Mouse (Mus musculus) neural tube, embryonic 14.5 days (tissue): ENCODE data around the gene Ptprj. TPM values are rescaled to one million over a fixed set of nuclear protein-coding genes. Genes with fewer than 3 reads are reported as not detected.

Source experiments
- ATAC-seq: fragments of 200-750 bp; cut with Nextera tagmentation; 2 replicates; pipeline ENCODE4 v1.8.0; 2017; ENCODE audit warnings: low read depth, mild to moderate bottlenecking, moderate TSS enrichment, moderate library complexity
- H3K27ac ChIP-seq: fragments of 300-500 bp; sonication (generic); 2 replicates; pipeline ENCODE4 v1.5.1; 2014; ENCODE audit warnings: low read depth, mild to moderate bottlenecking, control low read depth, low read length, moderate library complexity, mixed read lengths
- H3K27me3 ChIP-seq: fragments of 300-500 bp; sonication (generic); 2 replicates; pipeline ENCODE4 v1.6.1; 2014; ENCODE audit warnings: low read length; ENCODE audit not compliant: control insufficient read depth, insufficient read depth
- H3K36me3 ChIP-seq: fragments of 300-500 bp; sonication (generic); 2 replicates; pipeline ENCODE4 v1.6.1; 2014; ENCODE audit warnings: low read length, mixed read lengths; ENCODE audit not compliant: control insufficient read depth, insufficient read depth
- H3K4me1 ChIP-seq: fragments of 300-500 bp; sonication (generic); 2 replicates; pipeline ENCODE4 v1.6.1; 2014; ENCODE audit warnings: low read length; ENCODE audit not compliant: control insufficient read depth, insufficient read depth
- H3K4me2 ChIP-seq: fragments of 300-500 bp; sonication (generic); 2 replicates; pipeline ENCODE4 v1.6.1; 2014; ENCODE audit warnings: mild to moderate bottlenecking, low read depth, low read length, control low read depth
- H3K4me3 ChIP-seq: fragments of 300-500 bp; sonication (generic); 2 replicates; pipeline ENCODE4 v1.5.1; 2014; ENCODE audit warnings: low read depth, low read length, control low read depth, mixed read lengths
- H3K9ac ChIP-seq: fragments of 300-500 bp; sonication (generic); replicated peaks from 2 replicates; pipeline ENCODE4 v1.6.1; 2014; ENCODE audit warnings: low read depth, mild to moderate bottlenecking, control low read depth, low read length, mixed read lengths
- H3K9me3 ChIP-seq: fragments of 300-500 bp; sonication (generic); 2 replicates; pipeline ENCODE4 v1.6.1; 2016; ENCODE audit warnings: low read length; ENCODE audit not compliant: control insufficient read depth
- WGBS: fragments of 180-500 bp; shearing (Covaris S2); extraction: QIAGEN DNeasy Blood & Tissue Kit; methylation state at CpG from one replicate; pipeline ENCODE4 v1.1.7; 2014; 5-methylcytosine and 5-hydroxymethylcytosine counted together
- polyA plus RNA-seq: library from polyadenylated mRNA; unstranded; fragments of >200 nt; fragmentation: Nextera tagmentation; extraction: Ambion mirVana; gene quantifications from 2 replicates; pipeline ENCODE4 v1.2.1, GENCODE M21; 2014

Ptprj gene
- polyA plus RNA-seq, 1 experiment from 2014 or later: 9.7 TPM

- no peak overlapping the region for H3K4me3 ChIP-seq
- no peak overlapping the region for H3K4me2 ChIP-seq
- H3K27ac ChIP-seq: no peak overlapping the region
- no peak for ATAC-seq
- H3K9ac ChIP-seq: no peak overlapping the region
- H3K27me3 ChIP-seq: no peaks in the 10 kb centered on the region
- no peaks in the 10 kb centered on the region for H3K9me3 ChIP-seq
- WGBS: 87% methylated on average over 2 of the region's 2 CpGs
- no peaks in the 10 kb centered on the region for H3K36me3 ChIP-seq
- H3K4me1 ChIP-seq: no peaks in the 10 kb centered on the region
Observed at GRCm38 (mm10) chr2:90613006-90613405, 32.6 kb upstream of the Ptprj start.

- Histone ChIP-seq H3K4me3 (no peak overlapping the region), H3K9ac (no peak overlapping the region), H3K27me3 (no peaks in the 10 kb centered on the region), H3K36me3 (no peaks in the 10 kb centered on the region), H3K4me2 (no peak overlapping the region), H3K4me1 (no peaks in the 10 kb centered on the region), H3K9me3 (no peaks in the 10 kb centered on the region), H3K27ac (no peak overlapping the region)
- 95% methylated on average over 10 of the region's 10 CpGs for WGBS
- ATAC-seq: no peak
Observed at GRCm38 (mm10) chr2:90611959-90612571, 31.6 kb upstream of the Ptprj start.

- WGBS: 94% methylated on average over 3 of the region's 3 CpGs
- H3K27me3 ChIP-seq: no peaks in the 10 kb centered on the region
- H3K4me3 ChIP-seq: no peak overlapping the region
- H3K9me3 ChIP-seq: no peaks in the 10 kb centered on the region
- no peak overlapping the region for H3K4me2 ChIP-seq
- no peak for ATAC-seq
- no peak overlapping the region for H3K27ac ChIP-seq
- H3K9ac ChIP-seq: no peak overlapping the region
- H3K36me3 ChIP-seq: no peaks in the 10 kb centered on the region
- no peaks in the 10 kb centered on the region for H3K4me1 ChIP-seq
Observed at GRCm38 (mm10) chr2:90601056-90601455, 20.6 kb upstream of the Ptprj start.

DNA sequence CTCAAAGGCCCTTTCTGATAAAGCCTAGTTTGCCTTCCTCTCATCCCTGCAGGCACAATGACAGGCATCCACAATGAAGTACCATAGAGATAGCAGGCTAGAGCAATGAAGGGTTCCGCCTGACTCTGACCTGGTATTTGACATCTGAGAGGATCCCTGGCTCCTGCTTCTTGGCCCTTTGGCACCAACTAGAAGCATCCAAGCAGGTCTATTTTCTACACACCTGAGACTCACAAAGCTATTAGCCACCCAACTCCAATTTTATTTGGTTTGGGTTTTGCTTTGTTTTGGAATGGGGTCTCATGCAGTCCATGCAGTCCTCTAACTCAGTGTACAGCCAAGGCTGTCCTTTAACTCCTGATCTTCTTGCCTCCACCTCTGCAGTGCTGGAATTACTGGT is 7.7 kb upstream of the Ptprj start:
- Histone ChIP-seq H3K4me2 (no peak overlapping the region), H3K9me3 (no peaks in the 10 kb centered on the region), H3K4me3 (no peak overlapping the region), H3K4me1 (no peaks in the 10 kb centered on the region), H3K9ac (no peak overlapping the region), H3K36me3 (no peaks in the 10 kb centered on the region), H3K27me3 (no peaks in the 10 kb centered on the region), H3K27ac (no peak overlapping the region)
- 85% methylated on average over 1 of the region's 1 CpGs for WGBS
- ATAC-seq: no peak

GRCm38 (mm10) chr2:90584506-90584905 is 4.1 kb upstream of the Ptprj start:
- H3K36me3 ChIP-seq: no peaks in the 10 kb centered on the region
- no peaks in the 10 kb centered on the region for H3K27me3 ChIP-seq
- H3K27ac ChIP-seq: no peak overlapping the region
- ATAC-seq: no peak
- whole genome bisulfite sequencing: 72% methylated on average over 4 of the region's 4 CpGs
- H3K9me3 ChIP-seq: no peaks in the 10 kb centered on the region
- no peak overlapping the region for H3K4me2 ChIP-seq
- no peak overlapping the region for H3K4me3 ChIP-seq
- H3K9ac ChIP-seq: no peak overlapping the region
- H3K4me1 ChIP-seq: no peaks in the 10 kb centered on the region

DNA sequence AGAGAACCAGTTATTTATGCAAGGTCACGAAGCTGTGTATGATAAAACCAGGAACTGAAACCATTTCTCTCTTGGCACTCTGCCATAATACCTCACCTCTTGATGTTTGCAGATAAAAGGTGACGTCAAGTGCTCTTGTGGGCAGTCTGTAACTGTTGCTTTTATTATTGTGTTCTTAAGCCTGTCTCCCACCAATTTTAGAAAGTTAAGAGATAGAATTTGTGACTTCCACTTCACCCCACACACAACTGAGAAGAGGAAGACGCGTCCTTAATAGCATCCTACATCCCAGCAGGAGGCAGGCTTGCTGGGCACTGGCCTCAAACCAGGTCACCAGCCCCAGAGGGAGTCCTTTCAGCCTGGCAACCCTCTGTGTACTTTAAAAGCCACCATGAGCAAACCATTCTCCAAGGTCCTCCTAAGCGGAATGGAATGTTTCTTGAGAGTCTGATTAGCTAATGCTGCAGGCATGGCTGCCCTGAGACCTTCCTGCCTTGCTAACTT is 3.2 kb upstream of the Ptprj start:
- Histone ChIP-seq H3K9me3 (no peaks in the 10 kb centered on the region), H3K27me3 (no peaks in the 10 kb centered on the region), H3K4me2 (no peak overlapping the region), H3K9ac (no peak overlapping the region), H3K36me3 (no peaks in the 10 kb centered on the region), H3K4me1 (no peaks in the 10 kb centered on the region), H3K27ac (no peak overlapping the region), H3K4me3 (no peak overlapping the region)
- no peak for ATAC-seq
- WGBS: 35% methylated on average over 5 of the region's 5 CpGs

DNA sequence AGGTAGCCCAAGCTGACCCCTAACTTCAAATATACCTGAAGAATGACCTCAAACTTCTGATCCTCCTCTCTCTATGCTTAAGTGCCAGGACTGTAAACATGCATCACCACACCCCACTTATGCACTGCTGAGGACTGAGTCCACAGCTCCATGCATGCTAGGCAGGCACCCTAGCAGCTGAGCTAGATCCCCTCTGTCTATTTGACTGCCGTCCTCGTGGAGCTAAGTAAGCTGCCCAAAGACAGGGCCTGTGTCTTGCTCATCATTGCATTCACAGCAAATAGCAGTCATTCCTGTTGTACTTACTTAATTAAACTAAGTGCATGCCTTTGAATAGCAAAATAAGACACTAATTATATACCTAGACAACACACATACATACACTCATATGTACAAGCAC is 2.4 kb upstream of the Ptprj start:
- H3K4me1 ChIP-seq: 0 out of 2 replicates have a peak, but pooled peaks cover 3% of the 10 kb centered on the region
- WGBS: 72% methylated on average over 2 of the region's 2 CpGs
- no peak overlapping the region for H3K4me3 ChIP-seq
- no peak for ATAC-seq
- H3K27ac ChIP-seq: no peak overlapping the region
- no peak overlapping the region for H3K4me2 ChIP-seq
- no peaks in the 10 kb centered on the region for H3K9me3 ChIP-seq
- no peak overlapping the region for H3K9ac ChIP-seq
- no peaks in the 10 kb centered on the region for H3K36me3 ChIP-seq
- H3K27me3 ChIP-seq: no peaks in the 10 kb centered on the region

DNA sequence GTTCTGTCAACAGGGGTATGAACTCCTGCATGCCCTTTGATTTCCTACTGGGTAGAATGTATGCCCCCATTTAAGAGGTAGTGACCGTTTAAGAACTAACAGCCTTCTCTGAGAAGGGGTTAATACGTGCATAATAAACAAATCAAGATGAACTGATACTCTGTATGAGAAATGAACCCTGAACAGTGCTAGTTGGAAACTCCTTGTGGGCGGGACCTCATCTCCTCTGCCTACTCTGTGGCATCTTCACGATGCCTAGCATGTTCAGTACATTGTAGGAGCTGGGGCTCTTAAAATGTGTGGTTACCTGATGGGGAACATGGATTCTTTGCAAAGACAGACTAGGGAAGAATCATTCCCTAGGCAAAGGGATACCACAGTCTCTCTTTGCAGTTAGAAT is 1.9 kb upstream of the Ptprj start:
- Histone ChIP-seq H3K27me3 (no peaks in the 10 kb centered on the region), H3K9ac (no peak overlapping the region), H3K9me3 (no peaks in the 10 kb centered on the region), H3K4me1 (0 out of 2 replicates have a peak, but pooled peaks cover 3% of the 10 kb centered on the region), H3K27ac (no peak overlapping the region), H3K36me3 (no peaks in the 10 kb centered on the region), H3K4me2 (no peak overlapping the region), H3K4me3 (no peak overlapping the region)
- ATAC-seq: no peak
- 79% methylated on average over 4 of the region's 4 CpGs for WGBS

DNA sequence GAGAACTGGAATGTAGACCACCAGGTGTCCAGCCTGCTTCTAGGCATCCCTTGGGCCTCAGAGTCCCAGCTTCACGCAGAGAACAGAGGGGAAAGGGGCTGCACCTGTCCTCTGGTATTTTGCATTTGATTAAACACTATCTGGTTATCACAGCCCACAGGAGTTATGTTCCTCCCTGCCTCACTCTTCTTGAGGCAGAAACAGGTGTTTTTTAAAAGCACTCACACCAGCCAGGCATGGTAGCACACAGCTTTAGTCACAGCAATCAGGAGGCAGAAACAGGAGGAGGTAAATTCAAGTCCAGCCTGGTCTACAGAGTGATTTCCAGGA is 1.3 kb upstream of the Ptprj start:
- no peak for ATAC-seq
- Histone ChIP-seq H3K4me1 (0 out of 2 replicates have a peak, but pooled peaks cover 3% of the 10 kb centered on the region), H3K4me2 (no peak overlapping the region), H3K27ac (no peak overlapping the region), H3K4me3 (no peak overlapping the region), H3K9me3 (no peaks in the 10 kb centered on the region), H3K27me3 (no peaks in the 10 kb centered on the region), H3K9ac (no peak overlapping the region), H3K36me3 (no peaks in the 10 kb centered on the region)
- 53% methylated on average over 1 of the region's 1 CpGs for WGBS
